Mouse (Mus musculus) cerebellum, adult 9-11 months (tissue): ENCODE measurements around the gene Tcf25.
"Not testable (repeated sequence)": the region's sequence is repeated elsewhere in the genome, so short reads cannot be mapped to it uniquely, and the experiment has no call there.

ENCODE experiments used
- DNase-seq: peaks from one replicate; pipeline ENCODE4 v3.0.0; 2022

The Tcf25 gene

DNA sequence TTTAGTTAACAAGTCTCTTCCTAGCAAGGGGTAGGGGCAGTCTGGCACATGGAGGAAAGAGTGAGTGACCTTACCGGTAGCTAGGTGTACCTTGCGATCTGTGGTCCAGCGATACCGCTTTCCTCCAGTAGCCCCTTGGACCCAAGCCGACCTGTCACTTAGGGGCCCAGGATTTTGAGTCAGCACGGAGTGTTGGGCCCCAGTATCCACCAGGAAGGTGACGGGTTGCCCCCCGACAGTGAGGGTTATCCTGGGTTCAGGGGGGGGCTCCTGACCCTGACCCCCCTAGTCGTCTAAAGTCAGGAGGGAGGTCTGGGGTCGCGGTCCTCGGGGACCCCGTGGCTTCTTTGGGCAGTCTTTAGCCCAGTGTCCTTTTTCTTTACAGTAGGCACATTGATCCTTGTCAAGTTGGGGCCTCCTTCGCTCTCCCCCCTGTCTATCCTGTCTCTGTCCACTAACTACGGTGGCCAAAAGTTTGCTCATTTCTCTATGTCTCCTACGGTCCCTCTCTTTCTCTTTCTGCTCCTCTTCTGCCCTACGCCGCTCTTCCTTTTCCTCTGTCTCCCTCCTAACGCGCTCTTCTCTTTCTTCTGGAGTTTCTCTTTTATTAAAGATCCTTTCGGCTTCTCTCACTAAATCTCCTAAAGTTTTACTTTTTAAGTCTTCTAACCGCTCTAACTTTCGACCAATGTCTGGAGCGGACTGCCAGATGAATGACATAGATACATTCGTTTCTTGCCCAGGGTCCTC is 58.2 kb downstream of the Tcf25 start:
- DNase-seq: peak; percentile 14

DNA sequence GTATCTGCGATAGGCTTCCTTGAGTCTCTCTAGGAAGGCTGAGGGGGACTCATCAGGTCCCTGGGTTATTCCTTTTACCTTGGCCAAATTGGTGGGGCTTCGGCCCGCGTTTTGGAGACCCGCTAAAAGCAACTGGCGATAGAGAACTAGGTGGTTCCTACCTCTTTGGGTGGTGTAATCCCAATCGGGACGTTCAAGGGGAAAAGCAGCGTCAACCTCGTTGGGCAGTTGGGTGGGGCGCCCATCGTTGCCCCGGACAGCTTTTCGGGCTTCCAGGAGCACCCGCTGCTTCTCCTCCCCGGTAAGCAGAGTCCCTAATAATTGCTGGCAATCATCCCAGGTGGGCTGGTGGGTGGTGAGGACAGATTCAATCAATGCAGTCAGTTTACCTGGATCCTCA is 58.8 kb downstream of the Tcf25 start:
- DNase-seq: peak; percentile 26

DNA sequence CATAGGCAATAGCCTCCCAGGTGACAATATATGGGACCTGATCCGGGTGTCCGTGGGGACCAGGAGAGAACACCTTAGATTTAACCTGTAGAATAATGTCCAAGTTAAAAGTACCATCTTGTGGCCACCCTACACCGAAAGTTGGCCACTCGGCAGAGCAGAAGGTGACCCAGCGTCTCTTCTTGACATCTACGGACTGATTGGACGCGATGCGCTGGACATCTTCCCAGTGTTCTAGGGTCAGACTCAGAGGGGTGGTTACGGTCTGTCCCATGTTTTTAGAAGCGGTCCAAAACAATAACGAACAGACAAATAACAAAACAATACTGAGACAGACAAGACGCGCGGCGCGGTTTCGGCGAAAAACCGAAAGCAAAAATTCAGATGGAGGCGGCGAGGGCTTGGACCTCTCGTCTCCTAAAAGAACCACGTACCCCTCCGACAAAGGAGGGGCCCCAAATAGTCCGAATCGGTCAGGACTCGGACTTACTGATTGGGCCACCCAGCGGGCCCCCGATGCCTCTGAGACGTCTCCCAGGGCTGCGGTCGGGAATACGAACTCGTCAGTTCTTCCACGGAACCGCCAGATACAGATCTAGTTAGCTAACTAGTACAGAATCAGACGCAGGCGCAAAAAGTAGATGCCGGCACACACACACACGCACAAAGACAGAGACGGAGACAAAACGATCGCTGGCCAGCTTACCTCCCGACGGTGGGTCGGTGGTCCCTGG is 59.9 kb downstream of the Tcf25 start:
- DNase-seq: peak; percentile 23

DNA sequence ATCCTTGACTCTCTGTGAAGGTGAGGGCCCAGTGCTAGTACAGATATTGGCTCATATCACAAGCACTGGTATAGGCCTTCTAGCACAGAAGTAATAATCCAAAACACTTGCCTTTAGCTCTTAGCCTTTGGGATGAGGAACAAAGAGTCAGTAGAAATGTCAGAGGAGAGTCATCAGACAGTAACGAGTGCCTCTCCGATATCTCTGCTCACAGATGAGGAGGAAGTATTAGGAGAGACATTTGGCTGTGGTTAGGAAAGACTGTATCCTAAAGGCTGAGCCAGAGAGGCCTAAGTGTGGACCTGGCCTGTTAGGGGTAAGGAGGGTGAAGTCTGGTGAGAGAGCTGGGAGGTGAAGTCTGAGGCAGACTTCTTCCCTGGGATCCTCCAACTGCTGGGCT is 68.2 kb downstream of the Tcf25 start:
- no peak for DNase-seq

DNA sequence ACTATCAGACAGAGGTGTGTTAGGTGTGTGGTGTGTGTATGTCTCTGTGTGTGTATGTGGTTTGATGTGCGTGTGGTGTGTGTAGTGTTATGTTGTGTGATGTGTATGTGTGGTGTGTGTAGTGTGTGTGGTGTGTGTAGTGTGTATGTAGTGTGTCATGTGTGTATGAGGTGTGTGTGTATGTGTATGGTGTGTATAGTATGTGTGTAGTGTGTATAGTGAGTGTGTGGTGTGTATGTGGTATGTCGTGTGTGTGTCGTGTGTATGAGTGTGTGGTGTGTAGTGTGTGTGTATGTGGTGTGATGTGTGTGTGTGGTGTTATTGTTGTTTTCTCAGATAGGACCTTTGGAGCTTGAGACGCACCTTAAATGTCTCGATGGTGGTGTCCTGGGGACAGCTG is 68.8 kb downstream of the Tcf25 start:
- DNase-seq: no peak

DNA sequence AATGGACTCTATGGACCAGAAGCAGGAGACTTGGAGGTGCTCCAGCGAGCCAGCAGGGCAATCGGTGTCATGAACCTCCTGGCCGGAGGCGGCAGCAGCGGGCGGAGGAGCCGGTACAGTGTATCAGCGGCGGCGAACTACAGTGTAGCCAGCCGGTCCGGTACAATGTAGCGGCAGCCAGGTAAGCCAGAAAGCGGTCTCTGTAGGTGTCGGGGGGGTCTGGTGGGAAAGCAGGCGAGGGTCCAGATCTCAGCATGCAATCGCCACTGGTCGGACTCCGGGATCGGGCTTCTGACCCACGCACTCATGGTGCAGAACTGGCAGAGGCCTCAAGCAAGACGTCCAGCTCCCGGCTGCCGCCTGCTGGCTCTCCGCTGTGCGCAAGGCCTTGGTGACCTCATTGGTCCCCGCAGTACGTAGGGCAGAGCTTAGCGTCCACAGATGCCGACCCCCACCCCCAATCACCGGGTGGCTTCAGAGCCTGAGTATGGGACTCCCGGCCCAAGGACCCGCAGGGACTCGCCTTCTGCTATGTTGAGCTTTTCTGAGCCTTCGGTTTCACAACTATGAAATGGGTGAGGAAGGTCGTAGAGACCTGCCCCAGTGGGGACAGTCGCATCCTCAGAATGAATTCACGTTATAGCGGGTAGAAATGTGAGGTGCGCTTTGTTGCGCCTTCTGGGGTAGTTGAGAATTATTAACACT is 69.5 kb downstream of the Tcf25 start:
- DNase-seq: peak; percentile 95

DNA sequence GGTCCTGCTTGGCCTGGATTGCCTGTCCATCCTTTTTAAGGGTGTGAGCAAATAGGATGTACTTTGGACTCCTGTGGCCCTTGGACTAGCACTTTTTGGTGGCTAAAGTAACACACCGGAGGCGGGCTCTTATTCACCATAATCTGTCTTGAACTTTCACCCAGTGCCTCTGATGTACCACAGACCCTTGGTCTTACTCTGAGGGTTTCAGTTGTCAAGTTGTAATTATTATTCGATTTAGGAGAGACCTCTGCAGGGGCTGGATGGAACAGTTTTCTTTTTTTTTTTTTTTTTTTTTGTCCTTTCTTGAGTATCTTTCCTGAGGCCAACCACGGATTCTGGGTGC is 70.0 kb downstream of the Tcf25 start:
- DNase-seq: no peak

DNA sequence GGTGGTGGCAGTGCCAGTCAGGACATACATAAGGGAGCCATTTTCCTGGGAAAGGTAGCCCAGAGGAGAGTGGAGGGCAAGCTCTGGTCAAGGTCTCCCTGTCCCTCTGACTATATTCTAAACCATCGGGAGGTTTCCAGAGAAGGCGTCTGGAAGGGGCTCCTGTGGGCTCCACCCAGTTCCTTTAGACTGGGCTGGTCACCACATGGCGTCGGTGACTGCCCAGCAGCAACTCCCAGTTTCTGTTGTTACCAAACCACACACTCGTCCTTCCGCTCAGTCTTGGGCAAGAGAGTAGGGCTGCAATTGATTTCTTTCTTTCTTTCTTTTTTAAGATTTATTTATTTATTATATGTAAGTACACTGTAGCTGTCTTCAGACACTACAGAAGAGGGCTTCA is 70.6 kb downstream of the Tcf25 start:
- DNase-seq: no peak

DNA sequence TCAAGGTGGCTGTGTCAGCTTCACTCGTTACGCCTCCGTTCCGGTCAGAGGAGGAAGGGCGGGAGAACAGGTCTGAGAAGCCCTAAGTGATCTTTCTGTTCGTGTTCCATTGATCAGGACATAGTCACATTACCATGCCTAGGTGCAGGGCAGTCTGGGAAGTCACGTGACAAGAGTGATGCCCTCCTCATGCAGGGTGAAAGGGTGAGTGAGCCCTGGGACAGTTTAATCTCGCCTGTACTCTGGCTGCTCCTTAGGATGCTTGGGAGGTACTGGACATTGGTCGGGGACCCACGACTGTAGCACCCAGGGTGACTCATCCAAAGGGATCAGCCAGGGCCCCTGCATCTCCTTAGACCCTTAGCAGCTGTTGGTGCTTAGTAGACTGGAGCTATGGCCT is 72.4 kb downstream of the Tcf25 start:
- no peak for DNase-seq

DNA sequence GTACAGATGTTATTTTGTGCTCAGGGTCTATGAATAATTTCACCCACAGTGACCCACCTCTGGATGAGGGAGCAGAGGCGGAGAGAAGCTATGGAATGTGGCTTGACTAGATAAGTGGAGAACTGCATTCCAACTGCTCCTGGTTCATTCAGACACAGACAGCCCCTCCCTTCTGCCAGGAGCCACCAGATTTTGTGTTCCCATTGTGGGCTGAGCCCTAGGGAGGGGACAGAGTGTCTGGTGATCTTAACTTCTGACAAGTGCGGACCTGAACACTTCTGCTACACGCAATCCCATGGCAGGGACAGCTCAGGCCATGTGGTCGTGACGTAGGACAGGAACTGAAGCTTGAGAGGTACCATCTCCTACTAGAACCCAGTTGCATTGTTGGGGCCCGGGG is 73.2 kb downstream of the Tcf25 start:
- DNase-seq: no peak

DNA sequence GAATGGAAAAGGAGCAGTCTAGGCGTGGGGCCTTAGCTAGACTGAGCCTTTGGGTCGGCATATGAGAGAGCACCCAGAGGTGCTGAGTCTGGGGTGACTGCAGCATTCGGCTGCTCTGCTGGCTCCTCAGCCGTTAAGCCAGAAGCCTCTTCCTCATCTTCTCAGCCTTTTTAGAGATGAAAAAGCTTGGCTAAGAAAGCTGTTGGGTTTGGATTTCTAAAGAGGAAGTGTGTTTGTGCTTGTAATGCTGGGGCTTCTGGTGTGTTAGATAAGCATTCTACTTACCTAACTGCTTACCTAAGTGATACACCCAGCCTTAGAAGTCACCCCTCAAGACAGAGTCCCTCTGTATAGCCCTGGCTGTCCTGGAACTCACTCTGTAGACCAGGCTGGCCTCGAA is 77.2 kb downstream of the Tcf25 start:
- no peak for DNase-seq

DNA sequence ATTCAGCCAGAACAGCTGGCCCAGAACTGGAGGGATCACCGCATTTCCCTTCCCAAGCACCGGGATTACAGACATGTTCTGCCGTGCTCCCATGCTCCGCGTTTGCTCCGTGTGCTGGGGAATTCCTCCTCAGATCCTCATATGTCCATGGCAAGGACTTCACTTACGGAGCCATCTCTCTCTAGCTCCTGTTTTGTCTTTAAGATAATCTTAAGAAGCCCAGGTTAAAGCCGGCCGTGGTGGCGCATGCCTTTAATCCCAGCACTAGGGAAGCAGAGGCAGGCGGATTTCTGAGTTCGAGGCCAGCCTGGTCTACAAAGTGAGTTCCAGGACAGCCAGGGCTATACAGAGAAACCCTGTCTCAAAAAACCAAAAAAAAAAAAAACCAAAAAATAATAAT is 78.2 kb downstream of the Tcf25 start:
- not testable (repeated sequence) for DNase-seq

DNA sequence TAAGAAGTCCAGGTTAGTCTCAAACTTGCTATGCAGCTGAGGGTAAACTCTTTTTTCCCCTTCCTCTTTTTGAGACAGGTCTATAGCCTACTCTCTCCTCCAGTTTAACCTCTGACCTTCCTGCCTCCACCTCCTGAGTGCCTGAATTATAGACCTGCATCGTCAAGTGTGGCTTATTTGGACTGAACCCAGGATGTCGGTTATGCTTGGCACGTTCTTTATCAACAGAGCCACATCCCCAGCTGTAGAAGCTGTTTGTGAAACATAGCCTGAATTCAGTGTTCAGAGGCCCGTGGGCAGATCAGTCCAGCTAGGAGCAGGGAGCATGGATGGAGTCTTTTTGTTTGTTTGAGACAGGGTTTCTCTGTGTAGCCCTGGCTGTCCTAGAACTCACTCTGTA is 78.6 kb downstream of the Tcf25 start:
- DNase-seq: no peak

DNA sequence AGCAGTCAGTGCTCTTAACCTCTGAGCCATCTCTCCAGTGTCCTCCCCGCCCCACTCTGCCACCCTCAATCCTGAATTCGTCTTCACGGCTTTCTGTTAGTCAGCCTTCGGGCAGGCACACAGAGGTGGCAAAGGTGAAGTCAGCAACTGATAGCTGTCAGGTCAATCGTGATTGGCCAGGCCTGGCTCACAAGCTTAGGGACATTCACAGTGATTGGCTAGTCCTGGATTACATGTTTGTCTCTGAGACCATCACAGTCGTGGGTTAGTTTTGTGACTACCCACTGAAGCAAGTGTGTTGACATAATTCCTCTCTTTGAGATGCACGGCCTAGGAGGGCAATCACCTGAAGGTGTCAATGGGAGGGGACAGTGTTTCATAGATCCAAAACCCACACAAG is 79.7 kb downstream of the Tcf25 start:
- no peak for DNase-seq
